Mouse (Mus musculus) 3134 (cell line): Measurements from ENCODE around the gene BC003965.
A peak's percentile ranks its signal among the peaks of the same experiment; 100 is the strongest.

Source experiments
- DNase-seq: peaks from one replicate; pipeline ENCODE4 v3.0.0-alpha.2; 2011; ENCODE audit warnings: low spot score; ENCODE audit not compliant: insufficient read length; ENCODE audit errors: extremely low read depth

BC003965 gene

DNA sequence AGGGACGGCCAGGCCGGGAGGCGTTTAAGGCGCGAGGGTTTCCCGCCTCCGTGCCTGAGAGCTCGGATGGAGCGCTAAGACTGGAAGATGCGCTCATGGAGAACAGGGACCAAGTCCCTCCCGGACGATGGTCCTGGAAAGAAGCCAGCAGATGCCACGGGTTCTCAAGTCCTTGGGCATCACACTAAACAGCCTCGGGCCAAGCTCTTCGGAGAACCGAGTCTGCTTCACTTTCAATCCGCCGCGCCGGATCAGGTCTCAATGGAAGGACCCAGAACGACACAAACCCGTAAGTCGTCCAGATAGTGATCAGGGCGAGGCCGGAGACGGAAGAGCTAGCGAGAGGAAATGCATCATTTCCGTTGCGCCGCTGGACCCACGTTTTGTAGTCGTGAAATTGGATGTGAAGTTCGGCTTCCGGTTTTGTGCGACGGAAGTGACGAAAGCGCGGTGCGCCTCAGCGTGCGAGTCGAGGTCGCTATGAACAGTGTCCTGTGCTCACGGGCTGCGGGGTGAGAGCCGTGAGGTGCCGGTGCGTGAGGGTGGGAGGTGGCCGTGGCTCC lies at the start of gene BC003965:
Gene BC003965 (plus strand): TSS at position 426 of the 563 bp plus-strand sequence.
- DNase-seq = peak; percentile 94

- DNase-seq = no peak
Measured at GRCm38 (mm10) chr17:25135622-25136021, 48.7 kb upstream of the BC003965 start.

DNA sequence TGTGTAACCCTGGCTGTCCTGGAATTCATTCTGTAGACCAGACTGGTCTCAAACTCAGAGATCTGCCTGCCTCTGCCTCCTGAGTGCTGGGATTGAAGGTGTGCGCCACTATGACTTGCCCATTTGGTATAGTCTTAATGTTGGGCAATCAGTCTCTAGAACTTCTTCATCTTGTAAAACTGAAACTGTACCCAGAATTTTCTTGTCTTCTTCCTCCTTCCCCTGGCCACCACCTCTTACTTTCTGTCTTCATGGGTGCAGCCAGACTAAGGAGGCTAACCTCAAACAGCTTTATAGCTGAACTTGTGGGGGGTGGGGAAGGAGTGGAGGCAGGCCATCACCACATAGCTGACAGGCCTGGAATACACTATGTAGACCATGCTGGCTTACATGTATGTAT lies 45.6 kb upstream of the BC003965 start:
- no peak for DNase-seq

DNA sequence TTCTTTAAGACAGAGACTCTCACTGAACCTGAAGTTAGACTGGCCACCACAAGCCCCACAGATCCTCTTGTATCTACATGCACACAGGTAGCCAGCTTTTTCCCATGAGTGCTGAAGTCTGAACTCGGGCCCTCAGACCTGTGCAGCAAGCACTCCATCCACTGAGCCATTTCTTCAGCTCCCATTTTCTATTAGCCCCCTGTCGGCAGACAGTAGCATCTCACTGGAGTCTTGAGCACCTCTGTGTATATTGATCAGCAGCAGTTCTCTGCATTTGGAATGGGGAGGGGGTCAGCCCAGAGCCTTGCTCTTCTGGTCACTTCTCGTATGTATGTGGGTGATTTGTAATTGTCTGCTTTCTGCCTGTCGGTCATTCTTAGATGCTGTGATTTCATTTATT lies 44.4 kb upstream of the BC003965 start:
- no peak for DNase-seq

DNA sequence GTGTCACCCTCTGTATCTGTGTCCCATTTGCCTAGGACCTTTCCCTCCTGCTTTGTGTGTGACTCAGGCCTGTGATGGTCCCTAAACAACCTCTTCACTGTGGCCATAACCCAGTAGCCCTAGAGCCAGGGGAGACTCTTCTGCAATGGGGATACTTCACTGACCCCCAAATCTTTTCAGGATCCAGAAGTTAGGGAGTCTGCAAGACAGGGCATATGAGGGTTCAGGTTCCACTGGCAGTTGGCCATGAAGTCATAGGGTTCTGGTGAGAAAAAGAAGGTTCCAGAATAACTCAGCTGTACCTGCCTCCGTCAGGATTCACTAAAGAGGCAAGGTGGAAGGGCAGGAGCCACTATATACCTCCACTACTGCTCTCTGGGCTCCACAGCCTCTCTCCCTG lies 22.2 kb upstream of the BC003965 start, which contains the start of gene Ccdc154:
Gene Ccdc154 (plus strand): TSS at position 301 of the 400 bp plus-strand sequence.
- no peak for DNase-seq

- no peak for DNase-seq
Measured at GRCm38 (mm10) chr17:25163387-25163786, 21.0 kb upstream of the BC003965 start.

GRCm38 (mm10) chr17:25164770-25165169 lies 19.6 kb upstream of the BC003965 start:
- DNase-seq = no peak

DNA sequence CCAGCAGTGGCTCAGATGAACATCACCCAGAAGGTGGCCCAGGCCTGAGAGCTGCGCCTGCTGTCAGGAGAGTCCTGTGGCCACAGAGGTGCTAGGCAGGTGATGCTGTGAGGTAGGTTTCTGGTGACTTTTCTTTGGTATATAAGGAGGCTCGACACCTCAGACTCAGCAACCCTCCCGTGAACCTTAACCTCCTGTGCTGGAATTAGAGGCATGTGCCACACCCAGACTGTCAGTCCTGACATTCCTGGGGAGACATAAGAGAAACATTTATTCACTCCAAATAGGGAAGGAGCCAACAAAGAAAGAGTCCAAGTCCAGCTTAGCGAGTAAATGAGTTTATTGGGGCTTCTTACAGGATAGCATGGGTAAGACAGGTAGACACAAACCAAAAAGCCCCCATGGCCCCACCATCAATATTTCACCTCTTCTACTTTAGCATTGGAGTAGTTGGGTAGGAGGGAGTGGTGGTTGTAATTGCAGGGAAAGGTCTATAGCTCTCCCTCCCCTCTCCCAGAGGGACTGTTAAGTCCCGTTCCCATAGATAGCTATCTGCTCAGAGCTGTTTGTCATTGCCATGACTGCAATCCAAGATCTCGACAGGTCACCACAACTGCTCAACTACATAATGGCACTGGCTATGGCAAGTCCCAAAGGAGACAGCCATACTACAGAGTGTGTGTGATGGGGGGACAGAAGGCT lies 18.2 kb upstream of the BC003965 start:
- DNase-seq = no peak

- no peak for DNase-seq
Measured at GRCm38 (mm10) chr17:25169706-25170105, 14.6 kb upstream of the BC003965 start.

DNA sequence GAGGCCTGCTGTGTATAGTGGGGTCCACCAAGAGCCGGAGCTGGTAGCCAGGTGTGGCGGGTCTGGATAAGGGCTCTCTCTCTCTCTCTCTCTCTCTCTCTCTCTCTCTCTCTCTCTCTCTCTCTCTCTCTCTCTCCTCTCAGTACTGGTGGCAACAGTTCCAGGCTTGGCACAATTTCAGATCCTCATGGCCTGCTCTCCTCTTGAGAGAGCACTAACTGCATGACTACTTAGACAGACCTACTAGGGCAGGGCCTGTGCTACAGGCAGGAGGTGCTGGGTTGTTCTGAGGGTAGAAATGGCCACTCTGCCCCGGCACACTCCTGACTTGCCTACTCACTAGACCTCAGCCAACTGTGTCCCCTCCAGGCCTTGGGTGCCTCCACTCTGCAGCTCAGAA lies 11.8 kb upstream of the BC003965 start:
- DNase-seq = no peak

GRCm38 (mm10) chr17:25175411-25175810 lies 8.9 kb upstream of the BC003965 start, which contains the start of gene Gm38655:
TSS of gene Gm38655 (minus strand) at chr17:25175471.
- DNase-seq = no peak

GRCm38 (mm10) chr17:25183232-25183631 lies 1.1 kb upstream of the BC003965 start:
- no peak for DNase-seq

DNA sequence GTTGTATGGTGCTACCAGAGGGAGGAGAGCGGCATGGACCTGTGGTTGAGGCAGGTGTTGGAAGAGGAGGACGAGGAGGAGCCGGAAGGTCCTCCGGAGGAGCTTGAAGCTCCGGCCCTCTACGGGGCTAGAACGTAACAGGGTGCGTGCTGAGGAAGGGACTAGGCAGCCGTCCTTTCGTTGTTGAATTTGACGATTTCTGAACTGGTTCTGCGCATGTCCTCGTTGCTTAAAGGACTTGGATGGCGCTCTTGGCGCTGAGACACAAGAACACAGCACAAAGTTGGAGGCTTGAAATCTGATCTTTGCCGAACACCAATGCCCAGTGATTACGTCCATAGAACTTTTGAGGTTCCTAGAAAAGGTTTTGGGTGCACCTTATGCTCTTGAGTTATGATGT lies 607 bp downstream of the BC003965 start:
- no peak for DNase-seq

- no peak for DNase-seq
Measured at GRCm38 (mm10) chr17:25187784-25188149, 3.4 kb downstream of the BC003965 start.

DNA sequence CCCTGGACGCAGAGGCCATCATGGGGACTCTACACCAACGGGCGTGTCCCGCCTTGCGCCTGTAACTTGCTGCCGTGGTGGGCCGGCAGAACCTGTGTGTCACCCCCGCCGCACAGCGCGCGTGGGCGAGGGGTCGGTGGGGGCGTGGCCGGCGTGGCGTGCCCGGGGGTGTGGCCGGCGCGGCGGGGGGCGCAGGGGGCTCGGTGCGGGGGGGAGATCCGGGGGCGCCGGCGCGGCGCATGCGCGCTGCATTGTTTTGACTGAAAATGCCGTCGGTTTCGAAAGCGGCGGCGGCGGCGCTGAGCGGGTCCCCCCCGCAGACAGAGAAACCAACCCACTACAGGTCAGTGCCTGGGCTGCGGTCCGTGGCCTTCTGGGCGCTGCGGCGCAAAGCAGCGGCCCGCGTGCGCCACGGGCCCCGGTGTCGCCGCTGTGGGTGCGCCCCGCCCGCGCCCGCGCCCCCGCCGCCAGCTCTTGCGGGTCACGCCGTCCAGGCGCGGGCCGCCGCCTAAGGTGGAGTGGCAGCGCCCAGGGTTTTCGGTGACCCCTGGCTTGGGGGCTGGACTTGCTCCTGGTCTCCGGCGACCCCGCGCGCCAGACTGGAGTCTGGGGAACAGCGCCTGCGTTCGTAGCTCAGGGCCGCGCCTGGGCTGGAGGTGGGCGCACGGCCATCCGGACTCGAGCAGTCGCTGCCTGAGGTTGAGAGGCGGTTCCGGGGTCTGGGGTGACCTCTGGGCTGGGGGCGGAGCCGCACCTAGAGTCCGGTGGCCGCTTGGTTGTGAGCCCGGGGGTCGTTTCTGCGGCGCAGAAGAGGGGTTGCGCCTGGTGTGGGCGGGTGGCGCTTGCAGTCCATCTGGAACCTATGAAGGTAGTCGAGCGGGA lies 4.0 kb downstream of the BC003965 start, which contains the start of gene Unkl:
Gene Unkl (plus strand): TSS at position 248 of the 882 bp plus-strand sequence.
- peak; percentile 68 for DNase-seq

- no peak for DNase-seq
Measured at GRCm38 (mm10) chr17:25189091-25189490, 4.7 kb downstream of the BC003965 start.

DNA sequence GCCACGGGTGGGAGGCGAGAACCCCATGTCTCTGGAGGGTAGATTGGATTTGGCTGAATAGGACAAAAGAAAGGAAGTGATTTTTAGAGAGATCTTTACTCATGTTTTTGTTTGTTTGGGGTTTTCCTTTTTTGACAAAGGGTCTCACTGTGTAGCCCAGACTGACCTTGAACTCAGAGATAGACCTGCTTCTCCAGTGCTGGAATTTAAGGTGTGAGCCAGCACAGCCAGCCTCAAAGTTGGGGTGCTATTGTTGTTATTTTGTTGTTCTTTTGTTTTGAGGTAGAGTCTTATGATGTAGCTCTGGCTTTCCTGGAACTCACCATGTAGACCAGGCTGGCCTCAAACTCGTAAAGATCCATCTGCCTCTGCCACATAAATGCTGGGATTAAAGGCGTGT lies 18.0 kb downstream of the BC003965 start:
- DNase-seq = no peak

GRCm38 (mm10) chr17:25210006-25210405 lies 25.7 kb downstream of the BC003965 start:
- DNase-seq = no peak

GRCm38 (mm10) chr17:25210680-25211466 lies 26.5 kb downstream of the BC003965 start:
- peak; percentile 63 for DNase-seq

GRCm38 (mm10) chr17:25211705-25212104 lies 27.4 kb downstream of the BC003965 start:
- DNase-seq = peak; percentile 64

DNA sequence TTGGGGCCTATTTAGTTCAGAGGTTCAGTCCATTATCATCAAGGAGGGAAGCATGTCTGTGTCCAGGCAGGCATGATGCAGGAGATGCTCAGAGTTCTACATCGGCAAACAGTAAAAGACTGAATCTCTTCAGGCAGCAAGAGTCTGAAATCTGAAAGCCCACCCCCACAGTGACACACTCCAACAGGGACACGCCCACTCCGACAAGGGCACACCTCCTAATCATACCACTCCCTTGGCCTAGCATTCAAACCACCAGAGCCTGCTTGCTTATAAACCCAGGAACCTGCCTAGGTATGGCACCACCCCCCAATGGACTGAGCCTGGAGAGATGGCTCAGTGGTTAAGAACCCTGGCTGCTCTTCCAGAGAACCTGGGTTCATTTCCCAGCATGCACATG lies 31.1 kb downstream of the BC003965 start:
- DNase-seq = no peak
